Mouse (Mus musculus) heart, adult 2 months (tissue): ENCODE results near the gene Cela1. TPM values are rescaled to one million over a fixed set of nuclear protein-coding genes. Genes with fewer than 3 reads are reported as not detected.

Source experiments
- DNase-seq, 2 experiments: peaks; one replicate each; pipeline ENCODE4 v3.0.0; 2021
- H3K27ac ChIP-seq: fragments of 200-600 bp; 2 replicates; pipeline ENCODE4 v1.8.1; 2022
- H3K27me3 ChIP-seq: fragments of 200-500 bp; 2 replicates; pipeline ENCODE4 v1.6.1; 2012; ENCODE audit warnings: mild to moderate bottlenecking, low read length, inconsistent platforms, mixed read lengths; ENCODE audit not compliant: control insufficient read depth, insufficient read depth
- H3K36me3 ChIP-seq: fragments of 200-500 bp; 2 replicates; pipeline ENCODE4 v1.6.1; 2012; ENCODE audit warnings: low read length, inconsistent platforms; ENCODE audit not compliant: control insufficient read depth, insufficient read depth
- H3K4me1 ChIP-seq: fragments of 200-500 bp; 2 replicates; pipeline ENCODE4 v1.6.1; 2011; ENCODE audit warnings: low read length; ENCODE audit not compliant: control insufficient read depth, insufficient read depth
- H3K4me3 ChIP-seq: fragments of 200-600 bp; 2 replicates; pipeline ENCODE4 v1.8.1; 2022
- H3K79me2 ChIP-seq: fragments of 200-500 bp; replicated peaks from 2 replicates; pipeline ENCODE4 v1.6.1; 2012; ENCODE audit warnings: mild to moderate bottlenecking, inconsistent platforms, low read length, moderate library complexity, mixed read lengths; ENCODE audit not compliant: control insufficient read depth, insufficient read depth
- H3K9ac ChIP-seq: fragments of 200-500 bp; 2 replicates; pipeline ENCODE4 v1.6.1; 2012; ENCODE audit warnings: low read depth, mild to moderate bottlenecking, control low read depth, inconsistent platforms, low read length, mixed read lengths
- CTCF ChIP-seq: fragments of 200-600 bp; IDR thresholded peaks from 2 replicates; pipeline ENCODE4 v1.8.1; 2022; ENCODE audit warnings: antibody characterized with exemption, mild to moderate bottlenecking, moderate library complexity
- EP300 ChIP-seq: fragments of 200-500 bp; IDR thresholded peaks from 2 replicates; pipeline ENCODE4 v1.6.1; 2011; ENCODE audit warnings: low read depth, low read length, control low read depth; ENCODE audit not compliant: insufficient read depth
- POLR2A ChIP-seq: fragments of 200-500 bp; IDR thresholded peaks from 2 replicates; pipeline ENCODE4 v1.6.1; 2011; ENCODE audit warnings: mild to moderate bottlenecking, low read depth, low read length, control low read depth; ENCODE audit not compliant: insufficient read depth
- WGBS: fragments of 180-500 bp; shearing (Covaris S2); methylation state at CpG from one replicate; pipeline ENCODE4 v1.1.7; 2018; 5-methylcytosine and 5-hydroxymethylcytosine counted together
- intact Hi-C: fragments of 180-260 bp; cut with DNase I; formaldehyde crosslinking; loops from one replicate; pipeline ENCODE4 v1.15.1; 2025
- polyA plus RNA-seq: library from polyadenylated mRNA; depleted of rRNA; stranded (reverse); fragments of >200 nt; gene quantifications from 2 replicates; pipeline ENCODE4 v1.2.3, GENCODE M21; 2012
- total RNA-seq, 2 experiments: library from RNA; stranded (reverse); gene quantifications; 2 replicates each; pipeline ENCODE4 v1.2.3; 2021

Cela1 gene
- total and polyA plus RNA-seq, 3 experiments: 0.78 to 1.3 (median 1.0) TPM

GRCm38 (mm10) chr15:100650111-100650510, 37.6 kb downstream of the Cela1 start:
- H3K79me2 ChIP-seq: no peaks in the 10 kb centered on the region
- no peak for DNase-seq
- 81% methylated on average over 10 of the region's 10 CpGs for WGBS
- H3K27ac ChIP-seq: no peak overlapping the region
- TF ChIP-seq CTCF: no peak
- no peak for TF ChIP-seq POLR2A
- TF ChIP-seq EP300: no peak
- H3K27me3 ChIP-seq: no peaks in the 10 kb centered on the region
- H3K4me3 ChIP-seq: no peak overlapping the region
- intact Hi-C loops: no loop called here
- H3K9ac ChIP-seq: no peak overlapping the region
- H3K4me1 ChIP-seq: no peaks in the 10 kb centered on the region
- H3K36me3 ChIP-seq: no peaks in the 10 kb centered on the region

- Histone ChIP-seq H3K79me2 (no peaks in the 10 kb centered on the region), H3K27me3 (no peaks in the 10 kb centered on the region), H3K27ac (no peak overlapping the region), H3K4me1 (no peaks in the 10 kb centered on the region), H3K9ac (no peak overlapping the region), H3K4me3 (no peak overlapping the region), H3K36me3 (no peaks in the 10 kb centered on the region)
- no peak for TF ChIP-seq EP300
- no peak for TF ChIP-seq POLR2A
- no peak for TF ChIP-seq CTCF
- DNase-seq: no peak
- intact Hi-C loops: no loop called here
- 74% methylated on average over 6 of the region's 6 CpGs for WGBS
These were observed 41.6 kb downstream of the Cela1 start for GRCm38 (mm10) chr15:100646161-100646560.

GRCm38 (mm10) chr15:100642451-100642850, 45.3 kb downstream of the Cela1 start:
- Histone ChIP-seq H3K27ac (no peak overlapping the region), H3K4me3 (no peak overlapping the region), H3K4me1 (peaks cover 7% of the 10 kb centered on the region), H3K27me3 (no peaks in the 10 kb centered on the region), H3K9ac (no peak overlapping the region), H3K36me3 (no peaks in the 10 kb centered on the region), H3K79me2 (no peaks in the 10 kb centered on the region)
- intact Hi-C loops: no loop called here
- no peak for DNase-seq
- 88% methylated on average over 7 of the region's 7 CpGs for WGBS
- TF ChIP-seq EP300: no peak
- TF ChIP-seq POLR2A: no peak
- no peak for TF ChIP-seq CTCF

- H3K4me3 ChIP-seq: no peak overlapping the region
- intact Hi-C loops: no loop called here
- no peak for TF ChIP-seq CTCF
- TF ChIP-seq EP300: no peak
- TF ChIP-seq POLR2A: no peak
- 39% methylated on average over 11 of the region's 16 CpGs for WGBS
- no peaks in the 10 kb centered on the region for H3K79me2 ChIP-seq
- DNase-seq: no peak
- no peak overlapping the region for H3K27ac ChIP-seq
- peaks cover 7% of the 10 kb centered on the region for H3K4me1 ChIP-seq
- H3K27me3 ChIP-seq: no peaks in the 10 kb centered on the region; the same call in 1 of the 2 replicates
- H3K9ac ChIP-seq: no peak overlapping the region
- H3K36me3 ChIP-seq: no peaks in the 10 kb centered on the region
These were observed 46.4 kb downstream of the Cela1 start for GRCm38 (mm10) chr15:100641226-100641810.

GRCm38 (mm10) chr15:100639972-100640750, 47.6 kb downstream of the Cela1 start:
- 82% methylated on average over 16 of the region's 16 CpGs for WGBS
- H3K4me1 ChIP-seq: peaks cover 7% of the 10 kb centered on the region
- no peak overlapping the region for H3K9ac ChIP-seq
- H3K79me2 ChIP-seq: no peaks in the 10 kb centered on the region
- H3K27me3 ChIP-seq: no peaks in the 10 kb centered on the region; the same call in 1 of the 2 replicates
- H3K36me3 ChIP-seq: no peaks in the 10 kb centered on the region
- DNase-seq: no peak
- intact Hi-C loops: loop anchor here (5.0 kb wide), 1 partner anchor 42 kb away; no protein-coding TSS in a partner anchor
- H3K4me3 ChIP-seq: no peak overlapping the region
- TF ChIP-seq POLR2A (no peak), EP300 (0 out of 2 replicates have a peak, but pooled peaks have one; percentile 2)
- no peak overlapping the region for H3K27ac ChIP-seq

- H3K27ac ChIP-seq: no peak overlapping the region
- peaks cover 9% of the 10 kb centered on the region for H3K4me1 ChIP-seq
- no peaks in the 10 kb centered on the region for H3K36me3 ChIP-seq
- no peak overlapping the region for H3K9ac ChIP-seq
- H3K27me3 ChIP-seq: no peaks in the 10 kb centered on the region; the same call in 1 of the 2 replicates
- intact Hi-C loops: loop anchor here (1.0 to 5.0 kb wide), 2 partner anchors 22 to 45 kb away; partner anchors contain the start of gene Dazap2
- H3K79me2 ChIP-seq: no peaks in the 10 kb centered on the region
- DNase-seq: peak; percentile 55 to 58
- TF ChIP-seq CTCF (peak; percentile 71), POLR2A (no peak), EP300 (0 out of 2 replicates have a peak, but pooled peaks have one; percentile 12)
- WGBS: 20% methylated on average over 6 of the region's 6 CpGs
- no peak overlapping the region; the same call in 1 of the 2 replicates for H3K4me3 ChIP-seq
These were observed 50.1 kb downstream of the Cela1 start for GRCm38 (mm10) chr15:100637661-100638060.
